Mouse (Mus musculus) intestine, embryonic 14.5 days (tissue): ENCODE results near the gene Mpdz. TPM values are rescaled to one million over a fixed set of nuclear protein-coding genes. Genes with fewer than 3 reads are reported as not detected.

Source experiments
- ATAC-seq: fragments of 200-750 bp; cut with Nextera tagmentation; replicated peaks from 2 replicates; pipeline ENCODE4 v1.8.0; 2017; ENCODE audit warnings: low read depth, moderate number of reproducible peaks, moderate TSS enrichment, moderate library complexity; ENCODE audit not compliant: low FRiP score, low TSS enrichment
- DNase-seq: peaks from one replicate; pipeline ENCODE4 v3.0.0-alpha.2; 2018; ENCODE audit warnings: low spot score
- H3K27ac ChIP-seq: fragments of 300-500 bp; sonication (generic); 2 replicates; pipeline ENCODE4 v1.5.1; 2014; ENCODE audit warnings: low read depth, mild to moderate bottlenecking, control low read depth
- H3K27me3 ChIP-seq: fragments of 300-500 bp; sonication (generic); replicated peaks from 2 replicates; pipeline ENCODE4 v1.6.1; 2014; ENCODE audit warnings: low read length, control low read depth; ENCODE audit not compliant: control insufficient read depth, insufficient read depth
- H3K36me3 ChIP-seq: fragments of 300-500 bp; sonication (generic); 2 replicates; pipeline ENCODE4 v1.6.1; 2014; ENCODE audit warnings: low read length, control low read depth; ENCODE audit not compliant: control insufficient read depth, insufficient read depth
- H3K4me1 ChIP-seq: fragments of 300-500 bp; sonication (generic); replicated peaks from 2 replicates; pipeline ENCODE4 v1.6.1; 2014; ENCODE audit warnings: low read length, control low read depth, mixed read lengths; ENCODE audit not compliant: control insufficient read depth, insufficient read depth
- H3K4me2 ChIP-seq: fragments of 300-500 bp; sonication (generic); 2 replicates; pipeline ENCODE4 v1.6.1; 2014; ENCODE audit warnings: low read length
- H3K4me3 ChIP-seq: fragments of 300-500 bp; sonication (generic); 2 replicates; pipeline ENCODE4 v1.5.1; 2014; ENCODE audit warnings: low read depth, low read length, control low read depth, mixed read lengths
- H3K9ac ChIP-seq: fragments of 300-500 bp; sonication (generic); 2 replicates; pipeline ENCODE4 v1.6.1; 2014; ENCODE audit warnings: mild to moderate bottlenecking, low read length
- H3K9me3 ChIP-seq: fragments of 300-500 bp; sonication (generic); 2 replicates; pipeline ENCODE4 v1.6.1; 2016; ENCODE audit warnings: low read length, control low read depth; ENCODE audit not compliant: control insufficient read depth
- WGBS: fragments of 180-500 bp; shearing (Covaris S2); extraction: QIAGEN DNeasy Blood & Tissue Kit; methylation state at CpG from one replicate; pipeline ENCODE4 v1.1.7; 2014; 5-methylcytosine and 5-hydroxymethylcytosine counted together
- polyA plus RNA-seq: library from polyadenylated mRNA; unstranded; fragments of >200 nt; fragmentation: Nextera tagmentation; extraction: Ambion mirVana; gene quantifications from 2 replicates; pipeline ENCODE4 v1.2.1, GENCODE M21; 2014

The Mpdz gene
- polyA plus RNA-seq, 1 experiment from 2014 or later = 30.9 TPM

- Histone ChIP-seq H3K4me2 (no peak overlapping the region), H3K4me3 (no peak overlapping the region), H3K27ac (no peak overlapping the region), H3K36me3 (peaks cover 59% of the 10 kb centered on the region), H3K27me3 (no peaks in the 10 kb centered on the region), H3K9ac (no peak overlapping the region), H3K9me3 (no peaks in the 10 kb centered on the region), H3K4me1 (no peaks in the 10 kb centered on the region)
- 86% methylated on average over 3 of the region's 3 CpGs for WGBS
- ATAC-seq (no peak), DNase-seq (no peak)
Measured at GRCm38 (mm10) chr4:81283611-81284010, 159.0 kb downstream of the Mpdz start.

- Histone ChIP-seq H3K27ac (no peak overlapping the region), H3K9ac (no peak overlapping the region), H3K4me1 (no peaks in the 10 kb centered on the region), H3K27me3 (no peaks in the 10 kb centered on the region), H3K4me2 (no peak overlapping the region), H3K9me3 (no peaks in the 10 kb centered on the region), H3K36me3 (peaks cover 58% of the 10 kb centered on the region), H3K4me3 (no peak overlapping the region)
- WGBS = 93% methylated on average over 6 of the region's 6 CpGs
- ATAC-seq = no peak
- DNase-seq = no peak
Measured at GRCm38 (mm10) chr4:81283081-81283480, 159.5 kb downstream of the Mpdz start.

- Histone ChIP-seq H3K27ac (no peak overlapping the region), H3K4me3 (no peak overlapping the region), H3K4me2 (no peak overlapping the region), H3K4me1 (peaks cover 4% of the 10 kb centered on the region; the same call in 1 of the 2 replicates), H3K27me3 (no peaks in the 10 kb centered on the region), H3K9ac (no peak overlapping the region), H3K9me3 (no peaks in the 10 kb centered on the region), H3K36me3 (peaks cover 46% of the 10 kb centered on the region)
- WGBS = 84% methylated on average over 4 of the region's 4 CpGs
- ATAC-seq (no peak), DNase-seq (no peak)
Measured at GRCm38 (mm10) chr4:81280098-81280497, 162.5 kb downstream of the Mpdz start.

GRCm38 (mm10) chr4:81279451-81279850 is 163.2 kb downstream of the Mpdz start:
- H3K4me1 ChIP-seq = peaks cover 4% of the 10 kb centered on the region; the same call in 1 of the 2 replicates
- WGBS = 91% methylated on average over 5 of the region's 5 CpGs
- ATAC-seq = no peak

GRCm38 (mm10) chr4:81275957-81276715 is 166.5 kb downstream of the Mpdz start:
- WGBS = 41% methylated on average over 6 of the region's 6 CpGs
- no peak for DNase-seq
- no peak overlapping the region for H3K4me3 ChIP-seq
- H3K4me1 ChIP-seq = peaks cover 4% of the 10 kb centered on the region; the same call in 1 of the 2 replicates
- no peaks in the 10 kb centered on the region for H3K27me3 ChIP-seq
- H3K36me3 ChIP-seq = peaks cover 9% of the 10 kb centered on the region; the same call in 1 of the 2 replicates
- H3K4me2 ChIP-seq = no peak overlapping the region
- ATAC-seq = no peak
- H3K27ac ChIP-seq = peak overlapping the region; percentile 71
- H3K9me3 ChIP-seq = no peaks in the 10 kb centered on the region
- H3K9ac ChIP-seq = no peak overlapping the region

More at GRCm38 (mm10) chr4:81279451-81279850, 163.2 kb downstream of the Mpdz start:
- Histone ChIP-seq H3K9ac (no peak overlapping the region), H3K27me3 (no peaks in the 10 kb centered on the region), H3K4me2 (no peak overlapping the region), H3K9me3 (no peaks in the 10 kb centered on the region), H3K27ac (no peak overlapping the region), H3K36me3 (peaks cover 40% of the 10 kb centered on the region), H3K4me3 (no peak overlapping the region)
- DNase-seq = no peak

GRCm38 (mm10) chr4:81273067-81273466 is 169.5 kb downstream of the Mpdz start:
- H3K4me1 ChIP-seq = peaks cover 4% of the 10 kb centered on the region; the same call in 1 of the 2 replicates
- no peaks in the 10 kb centered on the region; the same call in 1 of the 2 replicates for H3K36me3 ChIP-seq
- H3K9ac ChIP-seq = no peak overlapping the region
- no peak for DNase-seq
- H3K4me3 ChIP-seq = no peak overlapping the region
- no peaks in the 10 kb centered on the region for H3K27me3 ChIP-seq
- ATAC-seq = no peak
- H3K27ac ChIP-seq = no peak overlapping the region
- WGBS = 93% methylated on average over 2 of the region's 2 CpGs
- no peak overlapping the region for H3K4me2 ChIP-seq
- no peaks in the 10 kb centered on the region for H3K9me3 ChIP-seq

- ATAC-seq = no peak
- H3K36me3 ChIP-seq = no peaks in the 10 kb centered on the region
- WGBS = 75% methylated on average over 6 of the region's 6 CpGs
- H3K27ac ChIP-seq = no peak overlapping the region
- H3K9me3 ChIP-seq = no peaks in the 10 kb centered on the region
- H3K27me3 ChIP-seq = no peaks in the 10 kb centered on the region
- H3K4me1 ChIP-seq = no peaks in the 10 kb centered on the region
- H3K4me2 ChIP-seq = no peak overlapping the region
- no peak overlapping the region for H3K4me3 ChIP-seq
- no peak for DNase-seq
- H3K9ac ChIP-seq = no peak overlapping the region
Measured at GRCm38 (mm10) chr4:81252859-81253780, 189.5 kb downstream of the Mpdz start.

GRCm38 (mm10) chr4:81252334-81252733 is 190.3 kb downstream of the Mpdz start:
- Histone ChIP-seq H3K9ac (no peak overlapping the region), H3K4me3 (no peak overlapping the region), H3K4me2 (no peak overlapping the region), H3K4me1 (no peaks in the 10 kb centered on the region), H3K9me3 (no peaks in the 10 kb centered on the region), H3K27me3 (no peaks in the 10 kb centered on the region), H3K36me3 (no peaks in the 10 kb centered on the region), H3K27ac (no peak overlapping the region)
- WGBS = 89% methylated on average over 1 of the region's 1 CpGs
- DNase-seq (no peak), ATAC-seq (no peak)
